Mouse (Mus musculus): ENCODE measurements around the gene Arv1.

DNA sequence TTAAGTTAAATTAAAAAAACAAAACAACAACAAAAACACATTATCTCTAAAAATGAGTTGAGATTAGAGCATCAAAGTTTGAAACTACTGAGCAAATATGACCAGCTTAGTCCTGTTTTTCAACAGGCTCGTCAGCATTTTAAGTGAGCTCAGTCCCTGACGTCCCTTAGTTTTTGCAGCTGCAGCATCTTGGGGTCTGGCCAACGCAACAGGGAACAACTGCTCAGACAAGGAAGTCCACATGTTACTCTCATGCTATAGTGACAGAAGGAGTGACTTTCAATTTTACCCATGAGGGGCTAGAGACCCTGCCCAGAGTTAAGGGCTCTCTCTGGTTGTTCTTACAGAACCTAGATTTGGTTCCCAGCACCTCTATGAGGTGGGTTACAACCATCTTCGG is 17.6 kb upstream of the Arv1 start:
- TF ChIP-seq CTCF (conservative IDR thresholded peaks at IDR 0.05; ENCODE audit: insufficient read depth, insufficient read length, low read depth, low read length) (no peak), POLR2A (IDR thresholded peaks at IDR 0.05; ENCODE audit: low read depth, low read length) (no peak)
